17 mouse cellular contexts compared by ENCODE assay signal in genomic region chr15:30373654-30374215, GRCm38 (mm10).
DNase-seq lines count a peak whose midpoint lies in the region; TF ChIP-seq lines count a peak whose summit lies in the region.
"Had no signal": no experiment of that assay in that cellular context is flagged by ENCODE, and none has a peak within 500 bp of the region (broad histone marks: within the 10 kb centered on the region; RNA-seq: fewer than 3 reads in every experiment).

No protein-coding gene starts in this region.

- no peaks in the 10 kb centered on the region for H3K27me3 ChIP-seq in cerebellum, adult 2 months (ENCODE audit: control insufficient read depth, insufficient read depth, low read length)
- H3K27me3 ChIP-seq: embryonic facial prominence, embryonic 12.5 days; limb, embryonic 15.5 days; neural tube, embryonic 13.5 days had no signal

- 34% methylated on average over 6 of the region's 6 CpGs for WGBS in cerebellum, adult 2 months

- DNase-seq in cerebellum, adult 2 months = peak; percentile 22 to 41
- DNase-seq in cerebellum, adult 11-12 months = no peak
- DNase-seq in layer of hippocampus, adult 18-20 months (ENCODE audit: low spot score in 2 of 2) = peak; percentile 27 to 45
- DNase-seq in layer of hippocampus, adult 9-10 months (ENCODE audit: low spot score) = no peak
- peak; percentile 49 for DNase-seq in brain, embryonic 14.5 days (ENCODE audit: low read depth)
- DNase-seq in layer of hippocampus, adult 9-11 months = peak; percentile 22
- DNase-seq in adrenal gland, adult 8-10 months = no peak
- DNase-seq in lung, postnatal 4 days = no peak
- DNase-seq: adrenal gland, postnatal 10 days; kidney, adult 2 months; kidney, postnatal 25 days; lung, postnatal 14 days; right cerebral cortex, postnatal 4 days; thymus, postnatal 25 days had no signal

- no peak for TF ChIP-seq CTCF in cerebellum, adult 2 months (IDR thresholded peaks at IDR 0.05; ENCODE audit: borderline replicate concordance, insufficient read depth, low read depth, low read length)
- TF ChIP-seq CTCF in brain, embryonic 14.5 days (IDR thresholded peaks at IDR 0.05; ENCODE audit: borderline replicate concordance, extremely low read depth, insufficient read depth, insufficient read length) = no peak

- TF ChIP-seq POLR2A in cerebellum, adult 2 months (IDR thresholded peaks at IDR 0.05; ENCODE audit: borderline replicate concordance, insufficient read depth, low read length) = no peak
- TF ChIP-seq POLR2A in brain, embryonic 14.5 days (IDR thresholded peaks at IDR 0.05; ENCODE audit: borderline replicate concordance, extremely low read depth, insufficient read depth, insufficient read length, poor library complexity, severe bottlenecking) = no peak

- no peak overlapping the region for H3K4me3 ChIP-seq in cerebellum, adult 2 months (replicated peaks; ENCODE audit: insufficient read depth, low read depth, low read length)
- H3K4me3 ChIP-seq: embryonic facial prominence, embryonic 12.5 days; limb, embryonic 15.5 days; neural tube, embryonic 13.5 days had no signal

- no peak overlapping the region for H3K27ac ChIP-seq in cerebellum, adult 2 months (ENCODE audit: insufficient read depth, low read length)
- H3K27ac ChIP-seq: embryonic facial prominence, embryonic 12.5 days; limb, embryonic 15.5 days; neural tube, embryonic 13.5 days had no signal

- peaks cover 4% of the 10 kb centered on the region; the same call in 1 of the 2 replicates for H3K4me1 ChIP-seq in cerebellum, adult 2 months (ENCODE audit: control insufficient read depth, insufficient read depth, low read length)
- H3K4me1 ChIP-seq: embryonic facial prominence, embryonic 12.5 days; limb, embryonic 15.5 days had no signal

Comparison
In these comparisons a context has a peak if more than half of its experiments do, and no peak if none do; other contexts are left out.
1. DNase-seq: peak in cerebellum, adult 2 months (2 of 2), layer of hippocampus, adult 18-20 months (2 of 2), brain, embryonic 14.5 days (single experiment) and layer of hippocampus, adult 9-11 months (single experiment); none in cerebellum, adult 11-12 months (single experiment), layer of hippocampus, adult 9-10 months (single experiment), adrenal gland, adult 8-10 months (single experiment) and lung, postnatal 4 days (0 of 2).